Mouse (Mus musculus): ENCODE results near the gene Tmem233. TPM values are rescaled to one million over a fixed set of nuclear protein-coding genes. Genes with fewer than 3 reads are reported as not detected.

Gene Tmem233
- total and polyA plus RNA-seq, 2 experiments, result not detected

DNA sequence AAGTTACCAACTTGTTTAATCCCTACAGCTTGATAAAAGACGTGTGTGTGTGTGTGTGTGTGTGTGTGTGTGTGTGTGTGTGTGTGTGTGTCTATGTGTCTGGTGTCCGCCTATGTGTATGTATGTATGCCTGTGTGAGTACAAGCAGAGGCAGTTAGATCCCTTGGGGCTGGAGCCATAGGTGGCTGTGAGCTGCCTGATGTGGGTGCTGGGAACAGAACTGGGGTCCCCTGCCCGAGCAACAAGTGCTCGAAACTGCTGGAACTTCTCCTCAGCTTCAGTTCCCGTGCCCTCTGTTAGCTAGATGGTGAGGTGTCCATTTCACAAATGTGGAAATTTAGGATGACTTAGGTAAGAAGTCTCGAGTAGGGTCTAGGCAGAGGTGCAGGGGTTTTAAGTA lies 1.2 kb upstream of the Tmem233 start:
- no peaks in the 10 kb centered on the region for H3K36me3 ChIP-seq (ENCODE audit: control insufficient read depth, insufficient read depth, low read length)
- no peak overlapping the region for H3K9ac ChIP-seq (ENCODE audit: low read depth, low read length)
- DNase-seq (ENCODE audit: extremely low read depth, low read depth, low spot score), result no peak
- no peaks in the 10 kb centered on the region for H3K27me3 ChIP-seq (ENCODE audit: control insufficient read depth, insufficient read depth, low read length)
- no peak for TF ChIP-seq POLR2A (IDR thresholded peaks at IDR 0.05; ENCODE audit: extremely low read depth, insufficient read depth, low read length)
- TF ChIP-seq CTCF (IDR thresholded peaks at IDR 0.05; ENCODE audit: low read depth, low read length), result no peak
- WGBS, result 82% methylated on average over 6 of the region's 6 CpGs
- H3K79me2 ChIP-seq (ENCODE audit: control insufficient read depth, insufficient read depth, low read length), result no peaks in the 10 kb centered on the region
- no peak overlapping the region for H3K27ac ChIP-seq (replicated peaks; ENCODE audit: insufficient read depth, low read depth, low read length)
- H3K4me3 ChIP-seq (ENCODE audit: insufficient read depth, low read depth, low read length), result no peak overlapping the region
- H3K4me1 ChIP-seq (ENCODE audit: control insufficient read depth, insufficient read depth, low read length), result no peaks in the 10 kb centered on the region

DNA sequence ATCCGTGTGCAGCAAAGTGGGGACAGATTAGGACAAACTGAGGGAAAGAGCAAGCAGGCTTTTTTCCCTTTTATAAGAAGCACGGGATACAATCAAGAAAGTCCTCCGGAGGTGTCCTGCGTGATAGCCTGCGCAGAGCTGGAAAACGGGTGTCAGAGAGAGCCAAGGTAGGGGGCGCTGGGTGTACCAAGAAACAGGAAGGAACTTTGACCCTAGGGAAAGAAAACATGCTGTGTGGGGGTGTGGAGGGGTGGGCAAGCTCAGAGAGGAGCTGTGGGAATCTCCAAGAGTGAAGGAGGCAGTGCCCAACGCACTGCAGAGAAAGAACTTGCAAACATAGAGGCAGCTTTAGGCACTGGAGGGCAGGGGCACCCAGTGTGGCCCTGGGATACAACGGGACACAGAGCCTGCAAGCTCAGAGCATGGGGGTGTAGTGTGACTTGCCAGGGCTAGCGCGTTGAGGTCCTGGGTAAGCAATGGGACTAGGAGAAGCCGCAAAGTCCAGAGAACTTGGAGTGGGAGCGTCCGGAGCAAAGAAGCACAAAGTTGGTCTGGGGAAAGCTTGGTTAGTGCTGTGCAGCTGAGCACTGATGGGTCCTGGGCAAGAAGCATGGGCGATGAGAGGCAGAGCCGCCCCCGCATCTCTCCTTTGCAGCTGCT lies 673 bp downstream of the Tmem233 start:
- no peak for TF ChIP-seq POLR2A (IDR thresholded peaks at IDR 0.05; ENCODE audit: extremely low read depth, insufficient read depth, low read length)
- TF ChIP-seq CTCF (IDR thresholded peaks at IDR 0.05; ENCODE audit: low read depth, low read length), result no peak

DNA sequence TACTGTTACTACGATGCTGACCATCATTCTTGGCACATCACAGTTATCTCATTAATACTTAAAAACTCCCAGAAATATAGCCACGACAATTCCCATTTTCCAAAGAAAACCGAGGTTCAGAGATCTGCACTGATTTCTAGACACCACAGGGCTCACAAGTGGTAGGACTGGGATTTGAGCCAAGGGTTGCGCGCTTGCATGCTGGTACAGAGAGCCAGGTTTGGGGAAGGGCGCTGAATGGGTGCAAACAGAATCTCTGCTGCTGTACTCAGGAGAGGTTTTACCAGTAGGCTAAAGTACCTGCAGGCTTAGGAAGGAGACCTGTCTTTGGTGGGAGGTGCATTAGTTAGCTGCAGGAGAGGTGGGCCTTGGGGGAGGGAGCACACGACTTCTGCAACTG lies 1.4 kb downstream of the Tmem233 start:
- Histone ChIP-seq H3K4me3 (ENCODE audit: insufficient read depth, low read depth, low read length) (no peak overlapping the region), H3K9ac (ENCODE audit: low read depth, low read length) (no peak overlapping the region), H3K79me2 (ENCODE audit: control insufficient read depth, insufficient read depth, low read length) (no peaks in the 10 kb centered on the region), H3K27me3 (ENCODE audit: control insufficient read depth, insufficient read depth, low read length) (no peaks in the 10 kb centered on the region), H3K27ac (replicated peaks; ENCODE audit: insufficient read depth, low read depth, low read length) (no peak overlapping the region), H3K36me3 (ENCODE audit: control insufficient read depth, insufficient read depth, low read length) (no peaks in the 10 kb centered on the region), H3K4me1 (ENCODE audit: control insufficient read depth, insufficient read depth, low read length) (no peaks in the 10 kb centered on the region)
- TF ChIP-seq CTCF (IDR thresholded peaks at IDR 0.05; ENCODE audit: low read depth, low read length) (no peak), POLR2A (IDR thresholded peaks at IDR 0.05; ENCODE audit: extremely low read depth, insufficient read depth, low read length) (no peak)
- 76% methylated on average over 7 of the region's 7 CpGs for WGBS
- DNase-seq (ENCODE audit: extremely low read depth, low read depth, low spot score), result no peak

More for the DNA sequence above, 673 bp downstream of the Tmem233 start:
- H3K4me3 ChIP-seq (ENCODE audit: insufficient read depth, low read depth, low read length), result no peak overlapping the region
- no peaks in the 10 kb centered on the region for H3K36me3 ChIP-seq (ENCODE audit: control insufficient read depth, insufficient read depth, low read length)
- no peak for DNase-seq (ENCODE audit: extremely low read depth, low read depth, low spot score)
- H3K4me1 ChIP-seq (ENCODE audit: control insufficient read depth, insufficient read depth, low read length), result no peaks in the 10 kb centered on the region
- H3K9ac ChIP-seq (ENCODE audit: low read depth, low read length), result no peak overlapping the region
- no peak overlapping the region for H3K27ac ChIP-seq (replicated peaks; ENCODE audit: insufficient read depth, low read depth, low read length)
- H3K27me3 ChIP-seq (ENCODE audit: control insufficient read depth, insufficient read depth, low read length), result no peaks in the 10 kb centered on the region
- H3K79me2 ChIP-seq (ENCODE audit: control insufficient read depth, insufficient read depth, low read length), result no peaks in the 10 kb centered on the region
- 48% methylated on average over 17 of the region's 17 CpGs for WGBS

DNA sequence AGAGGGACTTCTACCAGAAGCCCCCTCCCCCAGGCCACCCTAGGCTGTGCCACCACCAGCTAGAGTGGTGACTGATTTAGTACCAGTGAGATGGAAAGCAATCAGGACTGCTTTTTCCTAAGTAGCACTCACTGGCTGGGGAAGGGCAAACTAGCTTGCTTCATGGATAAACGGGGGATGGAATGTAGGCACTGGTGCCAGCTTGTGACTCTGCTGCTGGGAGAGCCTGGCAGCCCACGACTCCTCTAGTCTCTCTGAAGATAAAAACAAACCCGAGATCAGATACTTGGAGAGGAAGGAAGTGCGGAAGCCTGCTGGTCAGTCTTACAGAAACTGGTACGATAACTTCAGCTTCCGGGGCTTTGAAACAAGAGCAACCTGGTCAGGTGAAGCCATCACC lies 2.3 kb downstream of the Tmem233 start:
- H3K4me3 ChIP-seq (ENCODE audit: insufficient read depth, low read depth, low read length), result no peak overlapping the region
- H3K9ac ChIP-seq (ENCODE audit: low read depth, low read length), result no peak overlapping the region
- no peak for DNase-seq (ENCODE audit: extremely low read depth, low read depth, low spot score)
- no peaks in the 10 kb centered on the region for H3K27me3 ChIP-seq (ENCODE audit: control insufficient read depth, insufficient read depth, low read length)
- WGBS, result 54% methylated on average over 6 of the region's 6 CpGs
- H3K4me1 ChIP-seq (ENCODE audit: control insufficient read depth, insufficient read depth, low read length), result no peaks in the 10 kb centered on the region
- H3K36me3 ChIP-seq (ENCODE audit: control insufficient read depth, insufficient read depth, low read length), result no peaks in the 10 kb centered on the region
- no peaks in the 10 kb centered on the region for H3K79me2 ChIP-seq (ENCODE audit: control insufficient read depth, insufficient read depth, low read length)
- no peak for TF ChIP-seq CTCF (IDR thresholded peaks at IDR 0.05; ENCODE audit: low read depth, low read length)
- H3K27ac ChIP-seq (replicated peaks; ENCODE audit: insufficient read depth, low read depth, low read length), result no peak overlapping the region

DNA sequence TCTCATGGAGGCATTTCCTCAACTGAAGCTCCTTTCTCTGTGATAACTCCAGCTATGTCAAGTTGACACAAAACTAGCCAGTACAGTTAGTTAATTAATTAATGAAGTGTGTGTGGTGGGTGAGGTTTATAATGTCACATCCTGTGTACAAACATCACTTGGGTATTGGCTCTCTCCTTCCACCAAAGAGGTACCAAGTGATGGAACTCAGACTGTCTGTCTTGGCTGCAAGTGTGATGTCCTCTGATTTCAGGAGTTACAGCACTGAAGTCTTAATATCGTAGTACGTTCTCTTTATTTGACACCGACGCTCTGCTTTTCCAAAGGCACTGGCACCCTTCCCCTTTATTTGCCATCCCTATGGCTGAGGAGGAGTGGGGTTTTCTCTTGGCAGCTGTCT lies 13.4 kb downstream of the Tmem233 start:
- no peak for TF ChIP-seq CTCF (IDR thresholded peaks at IDR 0.05; ENCODE audit: low read depth, low read length)
- TF ChIP-seq POLR2A (IDR thresholded peaks at IDR 0.05; ENCODE audit: extremely low read depth, insufficient read depth, low read length), result no peak
- Histone ChIP-seq H3K27me3 (ENCODE audit: control insufficient read depth, insufficient read depth, low read length) (no peaks in the 10 kb centered on the region; the same call in 1 of the 2 replicates), H3K9ac (ENCODE audit: low read depth, low read length) (no peak overlapping the region), H3K27ac (replicated peaks; ENCODE audit: insufficient read depth, low read depth, low read length) (no peak overlapping the region), H3K4me3 (ENCODE audit: insufficient read depth, low read depth, low read length) (no peak overlapping the region), H3K36me3 (ENCODE audit: control insufficient read depth, insufficient read depth, low read length) (no peaks in the 10 kb centered on the region), H3K79me2 (ENCODE audit: control insufficient read depth, insufficient read depth, low read length) (no peaks in the 10 kb centered on the region), H3K4me1 (ENCODE audit: control insufficient read depth, insufficient read depth, low read length) (no peaks in the 10 kb centered on the region)
- 94% methylated on average over 4 of the region's 4 CpGs for whole genome bisulfite sequencing
- no peak for DNase-seq (ENCODE audit: extremely low read depth, low read depth, low spot score)

DNA sequence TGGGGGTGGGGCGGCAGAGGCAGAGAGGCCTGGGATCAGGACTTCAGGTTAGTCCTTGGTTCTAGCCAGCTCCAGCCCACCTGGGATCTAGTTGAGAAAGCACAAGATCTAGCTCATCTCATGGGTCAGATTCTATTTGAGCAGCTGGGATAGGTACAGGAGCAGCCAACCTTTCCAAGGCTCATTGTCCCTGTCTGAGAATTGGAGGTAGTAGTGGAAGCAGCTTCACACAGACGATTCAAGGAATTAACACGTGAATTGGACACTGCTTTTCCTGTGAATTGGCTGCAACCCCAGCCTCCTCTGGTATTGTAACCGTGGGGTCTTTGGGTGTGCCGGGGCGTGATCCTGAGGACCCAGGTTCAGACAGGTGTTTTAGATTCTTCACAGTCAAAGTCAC lies 30.2 kb downstream of the Tmem233 start:
- no peaks in the 10 kb centered on the region for H3K79me2 ChIP-seq (ENCODE audit: control insufficient read depth, insufficient read depth, low read length)
- no peaks in the 10 kb centered on the region for H3K4me1 ChIP-seq (ENCODE audit: control insufficient read depth, insufficient read depth, low read length)
- H3K27ac ChIP-seq (replicated peaks; ENCODE audit: insufficient read depth, low read depth, low read length), result no peak overlapping the region
- TF ChIP-seq POLR2A (IDR thresholded peaks at IDR 0.05; ENCODE audit: extremely low read depth, insufficient read depth, low read length), result no peak
- no peak for TF ChIP-seq CTCF (IDR thresholded peaks at IDR 0.05; ENCODE audit: low read depth, low read length)
- WGBS, result 58% methylated on average over 6 of the region's 6 CpGs
- H3K36me3 ChIP-seq (ENCODE audit: control insufficient read depth, insufficient read depth, low read length), result no peaks in the 10 kb centered on the region
- no peak overlapping the region for H3K9ac ChIP-seq (ENCODE audit: low read depth, low read length)
- no peak overlapping the region for H3K4me3 ChIP-seq (ENCODE audit: insufficient read depth, low read depth, low read length)
- no peaks in the 10 kb centered on the region for H3K27me3 ChIP-seq (ENCODE audit: control insufficient read depth, insufficient read depth, low read length)
- no peak for DNase-seq (ENCODE audit: extremely low read depth, low read depth, low spot score)

All from liver, adult 2 months (tissue).